Mouse (Mus musculus) midbrain, embryonic 16.5 days (tissue): ENCODE measurements around the gene Apobec2. TPM values are rescaled to one million over a fixed set of nuclear protein-coding genes. Genes with fewer than 3 reads are reported as not detected.

Experiments
- ATAC-seq: fragments of 200-750 bp; cut with Nextera tagmentation; 2 replicates; pipeline ENCODE4 v1.8.0; 2017; ENCODE audit warnings: moderate TSS enrichment
- H3K27ac ChIP-seq: fragments of 300-500 bp; sonication (generic); 2 replicates; pipeline ENCODE4 v1.5.1; 2014; ENCODE audit warnings: mild to moderate bottlenecking, low read length, mixed read lengths
- H3K27me3 ChIP-seq: fragments of 300-500 bp; sonication (generic); 2 replicates; pipeline ENCODE4 v1.6.1; 2014; ENCODE audit warnings: low read depth, low read length, mixed read lengths; ENCODE audit not compliant: control insufficient read depth, insufficient read depth
- H3K36me3 ChIP-seq: fragments of 300-500 bp; sonication (generic); 2 replicates; pipeline ENCODE4 v1.6.1; 2014; ENCODE audit warnings: mild to moderate bottlenecking, low read length, moderate library complexity, mixed read lengths; ENCODE audit not compliant: control insufficient read depth, insufficient read depth
- H3K4me1 ChIP-seq: fragments of 300-500 bp; sonication (generic); 2 replicates; pipeline ENCODE4 v1.6.1; 2014; ENCODE audit warnings: mild to moderate bottlenecking, low read length, mixed read lengths; ENCODE audit not compliant: control insufficient read depth, insufficient read depth
- H3K4me2 ChIP-seq: fragments of 300-500 bp; sonication (generic); 2 replicates; pipeline ENCODE4 v1.6.1; 2014; ENCODE audit warnings: mild to moderate bottlenecking, low read length, mixed read lengths
- H3K4me3 ChIP-seq: fragments of 300-500 bp; sonication (generic); 2 replicates; pipeline ENCODE4 v1.5.1; 2014; ENCODE audit warnings: low read depth, mild to moderate bottlenecking, low read length, moderate library complexity, mixed read lengths
- H3K9ac ChIP-seq: fragments of 300-500 bp; sonication (generic); 2 replicates; pipeline ENCODE4 v1.6.1; 2014; ENCODE audit warnings: low read depth, low read length, mixed read lengths
- H3K9me3 ChIP-seq: fragments of 300-500 bp; sonication (generic); replicated peaks from 2 replicates; pipeline ENCODE4 v1.6.1; 2014; ENCODE audit warnings: mild to moderate bottlenecking, low read length, mixed read lengths; ENCODE audit not compliant: control insufficient read depth, poor library complexity, severe bottlenecking
- WGBS: fragments of 180-500 bp; shearing (Covaris S2); extraction: QIAGEN DNeasy Blood & Tissue Kit; methylation state at CpG from one replicate; pipeline ENCODE4 v1.1.7; 2014; 5-methylcytosine and 5-hydroxymethylcytosine counted together
- polyA plus RNA-seq: library from polyadenylated mRNA; unstranded; fragments of >200 nt; fragmentation: Nextera tagmentation; extraction: Ambion mirVana; gene quantifications from 2 replicates; pipeline ENCODE4 v1.2.1, GENCODE M21; 2015

Apobec2 gene
- polyA plus RNA-seq, 1 experiment from 2014 or later = 0.43 TPM

DNA sequence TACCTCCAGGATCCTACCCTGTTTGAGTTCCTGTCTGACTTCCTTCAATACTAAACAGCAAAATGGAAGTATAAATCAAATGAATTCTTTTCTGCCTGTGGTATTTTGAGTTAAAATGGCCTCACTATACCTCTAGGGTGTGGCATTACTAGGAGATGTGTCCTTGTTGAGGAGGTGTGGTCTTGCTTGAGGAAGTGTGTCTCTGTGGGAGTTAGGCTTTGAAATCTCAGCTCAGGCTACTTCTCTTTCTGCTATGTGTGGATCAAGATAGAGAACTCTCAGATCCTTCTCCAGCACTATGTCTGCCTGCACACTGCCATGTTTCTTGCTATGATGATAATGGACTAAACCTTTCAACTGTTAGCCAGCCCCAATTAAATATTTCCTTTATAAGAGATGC lies 53.7 kb downstream of the Apobec2 start:
- H3K9ac ChIP-seq = no peak overlapping the region
- no peak for ATAC-seq
- no peak overlapping the region for H3K27ac ChIP-seq
- H3K4me3 ChIP-seq = no peak overlapping the region
- H3K27me3 ChIP-seq = no peaks in the 10 kb centered on the region
- no peaks in the 10 kb centered on the region for H3K36me3 ChIP-seq
- H3K9me3 ChIP-seq = no peaks in the 10 kb centered on the region
- H3K4me2 ChIP-seq = no peak overlapping the region
- no peaks in the 10 kb centered on the region for H3K4me1 ChIP-seq

DNA sequence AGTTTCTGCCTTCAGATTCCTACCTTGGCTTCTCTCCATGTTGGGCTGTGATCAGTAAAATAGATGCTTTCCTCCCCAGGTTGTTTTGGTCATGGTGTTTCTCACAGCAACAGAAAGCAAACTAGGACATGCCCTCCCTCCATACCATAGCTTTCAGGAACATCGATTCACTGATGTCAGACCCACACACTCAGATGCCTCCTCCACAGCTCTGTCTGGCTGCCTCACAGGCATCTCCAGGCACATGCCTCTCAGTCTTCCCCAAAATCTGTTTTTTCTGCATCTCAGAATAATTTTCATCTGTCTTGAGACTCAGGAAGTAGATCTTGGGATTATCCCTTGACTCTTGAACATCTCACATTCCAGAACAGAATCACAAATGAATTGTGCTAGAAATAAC lies 56.6 kb downstream of the Apobec2 start:
- Histone ChIP-seq H3K4me3 (no peak overlapping the region), H3K4me2 (no peak overlapping the region), H3K36me3 (no peaks in the 10 kb centered on the region), H3K9me3 (no peaks in the 10 kb centered on the region), H3K9ac (no peak overlapping the region), H3K4me1 (no peaks in the 10 kb centered on the region), H3K27me3 (no peaks in the 10 kb centered on the region), H3K27ac (no peak overlapping the region)
- ATAC-seq = no peak
- WGBS = 97% methylated on average over 1 of the region's 1 CpGs

DNA sequence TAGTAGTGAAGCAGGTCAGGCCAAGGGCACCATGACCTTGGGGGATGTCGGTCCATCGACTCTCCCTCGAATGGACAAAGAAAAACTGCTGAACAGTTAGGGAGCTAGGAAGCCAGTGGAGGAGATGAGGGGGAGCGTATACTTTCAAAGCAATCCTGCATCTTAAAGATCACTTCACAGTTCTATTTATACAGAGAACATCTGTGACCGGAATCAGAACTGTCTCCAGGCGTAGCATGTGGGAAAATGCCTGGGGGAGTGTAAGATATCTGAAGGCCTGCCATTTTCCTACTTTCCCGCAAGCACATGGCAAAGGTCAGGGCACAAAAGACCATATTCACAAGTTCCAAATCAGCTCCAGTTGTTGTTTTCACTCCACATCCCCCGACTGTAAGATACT lies 59.7 kb downstream of the Apobec2 start:
- WGBS = 81% methylated on average over 8 of the region's 8 CpGs
- H3K27ac ChIP-seq = no peak overlapping the region
- no peaks in the 10 kb centered on the region for H3K9me3 ChIP-seq
- H3K4me3 ChIP-seq = no peak overlapping the region
- H3K36me3 ChIP-seq = no peaks in the 10 kb centered on the region
- H3K4me1 ChIP-seq = no peaks in the 10 kb centered on the region
- no peak overlapping the region for H3K4me2 ChIP-seq
- H3K9ac ChIP-seq = no peak overlapping the region
- ATAC-seq = no peak
- no peaks in the 10 kb centered on the region for H3K27me3 ChIP-seq

DNA sequence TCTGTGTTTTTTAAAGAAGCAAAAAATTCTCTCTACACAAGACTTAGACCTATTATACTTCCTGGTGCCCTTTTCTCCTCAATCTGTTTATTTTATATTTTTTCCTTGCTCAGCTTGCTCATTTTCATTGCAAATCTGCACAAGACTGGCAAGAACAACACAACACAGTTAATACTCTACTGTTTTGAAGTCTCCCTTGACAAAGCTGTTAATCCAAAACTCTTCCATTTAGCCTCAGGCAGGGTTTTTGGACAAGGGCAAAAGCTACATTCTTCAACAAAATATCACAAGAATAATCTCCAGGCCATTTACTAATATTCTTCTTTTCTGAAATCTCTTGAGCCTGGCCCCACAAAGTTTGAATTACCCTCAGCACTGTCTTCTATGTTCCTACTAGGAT lies 61.1 kb downstream of the Apobec2 start:
- Histone ChIP-seq H3K9me3 (no peaks in the 10 kb centered on the region), H3K27ac (no peak overlapping the region), H3K4me1 (no peaks in the 10 kb centered on the region), H3K27me3 (no peaks in the 10 kb centered on the region), H3K9ac (no peak overlapping the region), H3K36me3 (no peaks in the 10 kb centered on the region), H3K4me2 (no peak overlapping the region), H3K4me3 (no peak overlapping the region)
- no peak for ATAC-seq

Other genes with a start within 250 kb of the Apobec2 start
- gene Trem1, start 200.2 kb downstream of the Apobec2 start, polyA plus RNA-seq = not detected in 2 replicates
- gene Trem3, start 185.2 kb downstream of the Apobec2 start, polyA plus RNA-seq = not detected in 2 replicates
- 0.38 TPM in 1 of 2 replicates, not detected in the other for gene Treml4, start 168.6 kb downstream of the Apobec2 start, polyA plus RNA-seq
- gene Treml2, start 133.4 kb downstream of the Apobec2 start, polyA plus RNA-seq = 0.09 TPM in 1 of 2 replicates, not detected in the other
- gene B430306N03Rik, start 116.8 kb downstream of the Apobec2 start, polyA plus RNA-seq = 0.14 TPM in 1 of 2 replicates, not detected in the other
- 2.9 and 3.1 TPM in 2 replicates for gene Trem2, start 86.5 kb downstream of the Apobec2 start, polyA plus RNA-seq
- gene Treml1, start 73.0 kb downstream of the Apobec2 start, polyA plus RNA-seq = 0.22 and 0.39 TPM in 2 replicates
- 10.7 and 11.1 TPM in 2 replicates for gene Nfya, start 23.0 kb downstream of the Apobec2 start, polyA plus RNA-seq
- 32.7 and 36.4 TPM in 2 replicates for gene Oard1, start 22.9 kb downstream of the Apobec2 start, polyA plus RNA-seq
- 1.8 and 1.9 TPM in 2 replicates for gene Tspo2, start 18.6 kb upstream of the Apobec2 start, polyA plus RNA-seq
- 0.21 TPM in 1 of 2 replicates, not detected in the other for gene Unc5cl, start 22.0 kb upstream of the Apobec2 start, polyA plus RNA-seq